Mouse (Mus musculus) midbrain, embryonic 10.5 days (tissue): ENCODE data around the gene Esrrg. TPM values are rescaled to one million over a fixed set of nuclear protein-coding genes. Genes with fewer than 3 reads are reported as not detected.

ENCODE experiments used
- DNase-seq: peaks from one replicate; pipeline ENCODE4 v3.0.0-alpha.2; 2017; ENCODE audit warnings: low spot score
- H3K27ac ChIP-seq: fragments of 300-500 bp; sonication (generic); replicated peaks from 2 replicates; pipeline ENCODE4 v1.5.1; 2016; ENCODE audit warnings: mild to moderate bottlenecking
- H3K27me3 ChIP-seq: fragments of 300-500 bp; sonication (generic); 2 replicates; pipeline ENCODE4 v1.6.1; 2016; ENCODE audit warnings: low read depth, mild to moderate bottlenecking; ENCODE audit not compliant: poor library complexity, severe bottlenecking
- H3K36me3 ChIP-seq: fragments of 300-500 bp; sonication (generic); 2 replicates; pipeline ENCODE4 v1.6.1; 2016; ENCODE audit warnings: mild to moderate bottlenecking, moderate library complexity
- H3K4me1 ChIP-seq: fragments of 300-500 bp; sonication (generic); 2 replicates; pipeline ENCODE4 v1.6.1; 2016
- H3K4me3 ChIP-seq: fragments of 300-500 bp; sonication (generic); 2 replicates; pipeline ENCODE4 v1.5.1; 2016; ENCODE audit warnings: mild to moderate bottlenecking, moderate library complexity
- H3K9me3 ChIP-seq: fragments of 300-500 bp; sonication (generic); replicated peaks from 2 replicates; pipeline ENCODE4 v1.6.1; 2016; ENCODE audit warnings: mild to moderate bottlenecking
- WGBS: fragments of 180-500 bp; shearing (Covaris S2); methylation state at CpG from one replicate; pipeline ENCODE4 v1.1.7; 2016; 5-methylcytosine and 5-hydroxymethylcytosine counted together
- polyA plus RNA-seq: library from polyadenylated mRNA; unstranded; fragments of >200 nt; fragmentation: Nextera tagmentation; extraction: Ambion mirVana; gene quantifications from 2 replicates; pipeline ENCODE4 v1.2.1, GENCODE M21; 2016

Gene Esrrg
- polyA plus RNA-seq, 1 experiment from 2014 or later = 2.0 TPM

GRCm38 (mm10) chr1:188221226-188221792 lies 612.7 kb downstream of the Esrrg start:
- Histone ChIP-seq H3K27ac (no peak overlapping the region), H3K9me3 (no peaks in the 10 kb centered on the region), H3K4me1 (no peaks in the 10 kb centered on the region), H3K27me3 (no peaks in the 10 kb centered on the region), H3K4me3 (no peak overlapping the region), H3K36me3 (no peaks in the 10 kb centered on the region)
- no peak for DNase-seq
- WGBS = 91% methylated on average over 4 of the region's 4 CpGs

GRCm38 (mm10) chr1:188233036-188233724 lies 624.6 kb downstream of the Esrrg start:
- no peaks in the 10 kb centered on the region for H3K9me3 ChIP-seq
- no peaks in the 10 kb centered on the region for H3K4me1 ChIP-seq
- no peak overlapping the region for H3K27ac ChIP-seq
- H3K4me3 ChIP-seq = no peak overlapping the region
- whole genome bisulfite sequencing = 90% methylated on average over 5 of the region's 5 CpGs
- no peak for DNase-seq
- H3K27me3 ChIP-seq = no peaks in the 10 kb centered on the region
- H3K36me3 ChIP-seq = no peaks in the 10 kb centered on the region

- no peak overlapping the region for H3K27ac ChIP-seq
- no peak overlapping the region for H3K4me3 ChIP-seq
- H3K36me3 ChIP-seq = no peaks in the 10 kb centered on the region
- no peaks in the 10 kb centered on the region for H3K9me3 ChIP-seq
- H3K4me1 ChIP-seq = no peaks in the 10 kb centered on the region; the same call in 1 of the 2 replicates
- no peak for DNase-seq
- H3K27me3 ChIP-seq = no peaks in the 10 kb centered on the region
These were observed 630.0 kb downstream of the Esrrg start for GRCm38 (mm10) chr1:188238636-188239035.

- no peak overlapping the region for H3K27ac ChIP-seq
- no peaks in the 10 kb centered on the region for H3K9me3 ChIP-seq
- no peaks in the 10 kb centered on the region for H3K27me3 ChIP-seq
- WGBS = 93% methylated on average over 10 of the region's 10 CpGs
- H3K36me3 ChIP-seq = no peaks in the 10 kb centered on the region
- no peak for DNase-seq
- H3K4me3 ChIP-seq = no peak overlapping the region
- peaks cover 4% of the 10 kb centered on the region; the same call in 1 of the 2 replicates for H3K4me1 ChIP-seq
These were observed 633.2 kb downstream of the Esrrg start for GRCm38 (mm10) chr1:188241766-188242165.

- no peaks in the 10 kb centered on the region for H3K9me3 ChIP-seq
- H3K27ac ChIP-seq = no peak overlapping the region
- no peaks in the 10 kb centered on the region for H3K27me3 ChIP-seq
- H3K4me3 ChIP-seq = no peak overlapping the region
- no peak for DNase-seq
- peaks cover 26% of the 10 kb centered on the region for H3K4me1 ChIP-seq
- WGBS = 92% methylated on average over 7 of the region's 7 CpGs
- no peaks in the 10 kb centered on the region for H3K36me3 ChIP-seq
These were observed 648.9 kb downstream of the Esrrg start for GRCm38 (mm10) chr1:188257500-188257899.

GRCm38 (mm10) chr1:188260259-188261107 lies 651.9 kb downstream of the Esrrg start:
- H3K27me3 ChIP-seq = no peaks in the 10 kb centered on the region
- peak overlapping the region; percentile 15; the same call in 1 of the 2 replicates for H3K27ac ChIP-seq
- H3K4me1 ChIP-seq = peaks cover 33% of the 10 kb centered on the region
- H3K9me3 ChIP-seq = no peaks in the 10 kb centered on the region
- 69% methylated on average over 6 of the region's 6 CpGs for WGBS
- H3K4me3 ChIP-seq = no peak overlapping the region
- DNase-seq = peak; percentile 25
- no peaks in the 10 kb centered on the region for H3K36me3 ChIP-seq

GRCm38 (mm10) chr1:188261903-188262682 lies 653.5 kb downstream of the Esrrg start, which contains the start of gene Ush2a:
Ush2a (plus strand) TSS chr1:188262023.
- H3K4me3 ChIP-seq = no peak within 1 kb of the TSS
- WGBS = 54% methylated on average over 10 of the region's 10 CpGs
- peak within 1 kb of the TSS; percentile 42 for H3K27ac ChIP-seq
- H3K36me3 ChIP-seq = no peaks in the 10 kb centered on the region
- H3K4me1 ChIP-seq = peaks cover 33% of the 10 kb centered on the region
- H3K9me3 ChIP-seq = no peaks in the 10 kb centered on the region
- DNase-seq = no peak
- H3K27me3 ChIP-seq = no peaks in the 10 kb centered on the region
